Mouse (Mus musculus): Measurements from ENCODE around the gene Otp.
A peak's percentile ranks its signal among the peaks of the same experiment; 100 is the strongest.

The Otp gene

GRCm38 (mm10) chr13:94875396-94875880 is at the start of gene Otp:
Gene Otp (plus strand): TSS chr13:94875602.
- no peak for DNase-seq (ENCODE audit: low spot score)

GRCm38 (mm10) chr13:94826389-94826788 is 49.0 kb upstream of the Otp start:
- no peak for DNase-seq (ENCODE audit: low spot score)

DNA sequence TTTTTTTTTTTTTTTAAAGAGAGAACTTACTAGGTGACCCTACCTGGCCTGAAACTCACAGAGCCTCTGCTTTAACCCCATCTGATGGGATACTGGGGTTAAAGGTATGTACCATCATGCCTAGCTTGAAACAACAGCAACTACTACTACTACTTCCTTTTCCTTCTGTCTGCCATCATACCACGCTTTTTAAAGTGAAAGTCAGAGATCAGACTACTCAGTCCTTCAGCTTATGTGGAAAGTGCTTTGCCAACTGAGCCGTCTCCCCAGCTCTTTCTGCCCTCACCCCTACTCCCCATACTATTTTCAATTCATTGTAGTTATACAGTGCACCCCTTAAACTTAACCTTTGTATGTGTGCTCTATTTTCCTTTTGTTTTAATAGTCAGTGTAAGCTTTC is 48.4 kb upstream of the Otp start:
- DNase-seq (ENCODE audit: low spot score) = no peak

DNA sequence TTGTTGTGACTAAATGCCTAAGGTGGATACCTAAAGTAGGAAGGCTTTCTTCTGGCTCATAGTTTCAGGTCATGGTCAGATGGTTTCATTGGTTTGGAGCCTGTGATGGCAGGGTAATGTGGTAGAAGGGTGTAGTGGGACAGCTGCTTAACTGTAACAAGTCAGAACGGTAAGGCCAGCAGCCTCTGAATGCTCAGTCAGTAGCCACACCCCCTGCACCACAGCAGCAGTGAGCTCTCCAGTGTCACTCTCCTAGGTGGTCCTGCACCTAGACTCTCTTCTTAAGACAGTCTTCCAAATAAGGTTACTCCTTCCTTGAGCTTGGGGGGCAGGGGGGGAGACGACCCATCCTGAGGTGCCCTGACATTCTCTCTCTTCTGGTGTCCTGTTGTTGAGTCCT is 47.6 kb upstream of the Otp start:
- DNase-seq (ENCODE audit: low spot score) = no peak

GRCm38 (mm10) chr13:94838047-94838720 is 37.2 kb upstream of the Otp start:
- no peak for DNase-seq (ENCODE audit: low spot score)

GRCm38 (mm10) chr13:94838756-94839337 is 36.6 kb upstream of the Otp start:
- DNase-seq (ENCODE audit: low spot score) = peak; percentile 5

DNA sequence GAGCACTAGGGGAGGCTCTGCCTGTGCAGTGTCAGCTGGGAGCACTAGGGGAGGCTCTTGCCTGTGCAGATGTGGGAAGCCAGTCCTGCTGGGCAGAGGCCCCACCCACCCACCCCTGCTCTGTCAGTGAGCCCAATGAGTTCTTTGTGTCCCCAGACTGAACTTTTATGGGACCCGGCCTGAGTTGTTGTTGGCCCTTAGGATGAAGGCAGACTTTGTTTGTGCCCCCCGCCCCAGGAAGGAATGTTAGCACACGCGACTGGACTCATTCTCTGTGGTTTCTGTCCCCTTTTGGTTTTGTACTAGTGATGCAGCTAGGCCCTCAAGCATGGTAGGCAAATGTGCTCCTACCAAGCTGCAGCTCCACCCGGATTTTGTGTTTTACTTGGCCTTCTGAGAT is 32.2 kb upstream of the Otp start:
- DNase-seq (ENCODE audit: low spot score) = no peak

- no peak for DNase-seq (ENCODE audit: low spot score)
Measured at GRCm38 (mm10) chr13:94847870-94848269, 27.5 kb upstream of the Otp start.

DNA sequence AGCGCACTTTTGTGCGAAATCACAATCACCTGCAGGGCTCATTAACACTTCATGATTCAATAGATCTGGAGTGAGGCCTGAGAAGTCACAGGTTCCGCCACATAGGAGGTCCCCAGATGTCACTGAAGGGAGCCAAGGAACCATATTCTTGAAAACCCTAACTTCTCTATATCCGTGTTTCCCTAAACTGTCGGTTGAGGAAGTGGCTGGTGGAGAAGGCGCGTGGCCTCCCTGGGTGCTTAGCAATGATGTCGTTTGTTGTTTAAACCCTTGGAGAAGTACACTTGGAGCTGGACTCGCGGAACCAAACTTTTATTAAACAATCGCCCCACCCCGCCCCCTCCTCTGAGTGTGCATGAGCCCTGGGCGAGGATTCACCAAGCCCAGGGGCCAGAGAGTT is 26.1 kb upstream of the Otp start:
- DNase-seq (ENCODE audit: low spot score) = no peak

GRCm38 (mm10) chr13:94858016-94858575 is 17.3 kb upstream of the Otp start:
- DNase-seq (ENCODE audit: low spot score) = no peak

DNA sequence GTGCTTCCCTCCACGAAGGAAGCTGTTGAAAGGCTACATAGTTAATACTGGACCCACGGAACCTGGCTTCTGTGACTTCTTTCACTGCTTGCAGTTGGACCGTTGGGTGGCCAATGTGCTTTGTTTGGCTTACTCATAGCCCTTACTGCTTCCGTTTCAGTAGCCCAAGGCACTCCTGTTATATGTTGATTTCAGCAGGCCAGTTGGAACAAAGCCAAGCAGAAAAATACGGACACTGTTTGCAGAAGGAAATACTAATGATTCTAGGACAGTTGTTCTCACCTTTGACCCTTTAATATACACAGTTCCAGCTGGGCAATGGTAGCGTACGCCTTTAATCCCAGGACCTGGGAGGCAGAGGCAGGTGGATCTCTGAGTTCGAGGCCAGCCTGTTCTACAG is 16.1 kb upstream of the Otp start:
- DNase-seq (ENCODE audit: low spot score) = no peak

DNA sequence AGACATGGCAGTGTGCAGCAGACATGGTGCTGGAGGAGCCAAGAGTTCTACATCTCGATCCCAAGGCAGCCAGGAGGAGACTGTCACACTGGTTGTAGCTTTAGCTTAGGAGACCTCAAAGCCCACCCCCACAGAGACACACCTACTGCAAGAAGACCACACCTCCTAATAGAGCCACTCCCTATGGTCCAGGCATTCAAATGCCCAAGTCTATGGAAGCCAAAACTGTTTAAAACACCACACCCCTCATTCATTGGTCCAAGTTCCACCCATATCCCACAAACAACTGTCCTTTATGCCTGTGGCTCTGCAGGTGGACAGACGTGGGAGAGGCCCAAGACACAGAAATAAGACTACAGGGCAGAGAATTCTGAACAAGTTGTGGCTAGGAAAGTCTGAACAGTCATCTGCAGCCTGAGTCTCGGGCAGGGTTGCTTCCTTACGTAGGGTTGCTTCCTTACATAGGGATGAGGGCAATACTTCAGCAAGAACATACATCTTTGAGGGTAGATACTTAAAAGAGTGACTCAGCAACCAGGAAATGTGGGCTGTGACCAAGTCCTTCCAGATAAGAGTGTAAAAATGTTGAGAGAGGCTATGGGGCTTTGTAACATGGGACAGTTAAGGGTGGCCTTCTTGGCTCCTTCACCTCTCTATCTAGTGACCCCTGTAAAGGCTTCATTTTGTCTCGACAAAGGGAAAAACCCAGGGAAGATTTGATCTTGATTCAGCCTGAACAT is 12.7 kb upstream of the Otp start:
- no peak for DNase-seq (ENCODE audit: low spot score)

GRCm38 (mm10) chr13:94866906-94867305 is 8.5 kb upstream of the Otp start:
- DNase-seq (ENCODE audit: low spot score) = no peak

DNA sequence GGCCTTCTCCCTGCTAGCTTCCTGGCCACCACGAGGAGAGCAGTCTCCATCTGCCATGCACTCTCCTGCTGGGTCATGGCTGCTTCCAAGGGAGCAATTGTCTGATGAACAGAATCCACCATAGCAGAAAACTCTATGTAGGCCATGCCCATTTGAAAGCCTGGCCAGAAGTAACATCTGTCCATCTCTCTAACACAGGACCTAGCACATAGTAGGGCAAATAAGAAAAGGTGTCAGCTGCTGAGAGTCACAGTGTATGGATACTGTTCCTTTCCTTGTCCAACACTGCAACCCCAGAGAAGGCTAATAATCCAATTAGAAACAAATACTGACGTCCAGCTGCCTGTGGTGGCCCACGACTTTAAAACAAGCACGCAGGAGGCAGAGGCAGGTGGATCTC is 7.6 kb upstream of the Otp start:
- DNase-seq (ENCODE audit: low spot score) = no peak

DNA sequence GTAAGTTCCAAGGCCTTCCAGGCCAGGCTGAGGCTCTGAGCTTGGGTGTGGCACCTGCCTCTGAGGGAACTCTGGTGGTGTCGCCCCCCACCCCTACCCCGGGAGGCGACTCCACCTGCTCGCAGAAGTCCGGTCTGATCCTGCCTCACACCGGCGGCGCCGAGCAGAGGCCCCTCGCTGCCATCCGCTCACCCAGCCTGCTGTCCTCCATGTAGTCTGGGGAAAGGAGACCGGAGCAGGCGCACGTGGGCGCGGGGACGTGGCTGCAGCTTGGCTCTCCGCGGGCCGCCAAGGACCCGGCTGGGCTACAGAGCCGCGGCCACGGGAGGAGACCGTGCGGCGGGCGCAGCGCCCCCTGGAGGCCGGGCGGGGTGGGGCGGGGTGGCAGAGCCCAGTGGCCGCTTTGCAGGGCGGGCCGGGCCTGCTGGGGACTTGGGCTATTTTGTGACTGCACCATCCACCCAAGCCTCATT is 6.9 kb upstream of the Otp start:
- DNase-seq (ENCODE audit: low spot score) = peak; percentile 39

GRCm38 (mm10) chr13:94869541-94869940 is 5.9 kb upstream of the Otp start:
- no peak for DNase-seq (ENCODE audit: low spot score)

DNA sequence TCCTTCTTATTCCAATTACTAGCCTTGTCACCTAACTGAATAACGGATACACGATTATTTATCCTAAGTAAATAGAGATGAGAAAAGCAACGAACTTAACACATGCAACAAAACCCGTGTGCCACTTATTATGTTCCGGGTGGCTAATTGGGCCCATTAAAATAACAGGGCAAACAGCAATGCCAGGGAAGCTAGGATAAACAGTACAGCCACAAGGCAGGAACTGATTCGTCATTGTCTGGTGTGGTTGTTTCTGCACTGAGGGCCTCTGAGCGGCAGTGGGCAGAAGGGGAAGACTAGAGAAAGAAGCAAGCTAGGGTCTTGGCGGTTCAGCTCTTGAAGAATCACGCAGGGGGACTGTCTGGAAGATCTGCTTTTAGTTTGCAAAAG is 5.3 kb upstream of the Otp start:
- DNase-seq (ENCODE audit: low spot score) = no peak

- DNase-seq (ENCODE audit: low spot score) = no peak
Measured at GRCm38 (mm10) chr13:94870461-94871186, 4.8 kb upstream of the Otp start.

- DNase-seq (ENCODE audit: low spot score) = no peak
Measured at GRCm38 (mm10) chr13:94871806-94872320, 3.5 kb upstream of the Otp start.

- no peak for DNase-seq (ENCODE audit: low spot score)
Measured at GRCm38 (mm10) chr13:94872439-94872838, 3.0 kb upstream of the Otp start.

DNA sequence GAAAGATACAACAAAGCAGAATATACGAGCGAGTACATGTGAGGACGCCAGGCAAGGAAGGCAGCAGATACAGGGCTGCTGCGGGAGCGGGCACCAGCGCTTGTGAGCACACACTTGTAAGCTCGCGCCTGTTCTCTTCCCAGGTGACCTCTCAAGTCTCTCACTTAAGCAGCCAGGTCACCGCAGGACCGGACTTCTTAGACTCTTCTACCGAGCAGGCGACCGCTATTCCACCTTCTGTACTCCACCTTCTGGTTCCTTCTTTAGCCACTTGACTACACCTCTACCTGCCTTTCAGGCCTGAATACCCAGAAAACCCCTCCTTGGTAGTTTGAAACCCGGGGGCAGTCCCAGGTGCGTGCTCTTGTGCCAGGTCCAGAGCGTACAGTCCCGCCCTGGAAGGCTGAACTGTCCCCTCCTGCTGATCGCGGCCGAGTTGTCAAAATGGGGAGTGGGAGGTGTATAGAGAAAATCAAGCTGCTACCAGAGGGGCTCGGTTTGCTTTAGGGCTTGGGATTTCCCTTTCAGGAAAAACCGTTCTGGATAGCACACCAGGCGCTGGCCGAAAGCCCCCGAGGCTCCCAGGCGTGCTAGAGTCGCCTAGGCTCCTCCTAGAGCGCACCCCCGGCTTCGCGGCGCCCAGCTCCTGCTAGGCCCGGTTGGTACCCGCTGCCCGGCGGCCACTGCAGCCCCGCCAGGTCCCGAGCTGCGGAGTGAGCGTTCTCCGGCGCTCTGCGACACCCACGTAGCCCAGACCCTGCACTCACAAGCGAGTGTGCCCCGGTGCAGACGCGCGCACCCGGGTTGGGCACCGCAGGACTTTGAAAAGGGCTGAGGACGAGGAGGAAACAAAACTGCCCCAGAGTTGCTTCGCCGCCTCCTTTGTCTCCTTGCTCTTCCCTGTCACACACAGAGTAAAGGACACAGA is 2.0 kb upstream of the Otp start:
- no peak for DNase-seq (ENCODE audit: low spot score)

Measured in ovary, postnatal 14 days (tissue).